Mouse (Mus musculus) lung, postnatal 10 days (tissue): ENCODE data around the gene Lipt1.
A peak's percentile ranks its signal among the peaks of the same experiment; 100 is the strongest.

ENCODE experiments used
- DNase-seq: peaks from one replicate; pipeline ENCODE4 v3.0.0; 2021

The Lipt1 gene

DNA sequence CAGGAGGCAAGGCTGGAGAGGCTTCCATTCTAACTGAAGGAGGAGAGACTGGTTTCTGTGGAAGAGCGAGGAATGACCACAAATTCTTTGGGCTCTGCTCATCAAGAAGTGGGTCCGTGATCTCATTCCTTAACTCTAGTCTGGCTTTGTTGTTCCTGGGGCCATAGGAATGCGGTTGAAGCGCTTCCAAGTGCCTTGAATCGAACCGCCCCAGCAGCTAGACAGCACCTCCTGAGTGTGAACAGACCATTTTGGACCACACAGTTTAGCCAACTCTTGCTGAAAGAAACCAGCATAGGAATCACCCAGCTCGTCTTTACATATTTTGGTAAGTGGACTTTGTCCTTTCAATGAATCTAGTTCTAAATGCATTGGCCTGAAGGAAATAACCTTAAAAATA, at the start of gene Lipt1:
Lipt1 (plus strand) TSS at position 35 of the 400 bp plus-strand sequence.
- peak; percentile 54 for DNase-seq

DNA sequence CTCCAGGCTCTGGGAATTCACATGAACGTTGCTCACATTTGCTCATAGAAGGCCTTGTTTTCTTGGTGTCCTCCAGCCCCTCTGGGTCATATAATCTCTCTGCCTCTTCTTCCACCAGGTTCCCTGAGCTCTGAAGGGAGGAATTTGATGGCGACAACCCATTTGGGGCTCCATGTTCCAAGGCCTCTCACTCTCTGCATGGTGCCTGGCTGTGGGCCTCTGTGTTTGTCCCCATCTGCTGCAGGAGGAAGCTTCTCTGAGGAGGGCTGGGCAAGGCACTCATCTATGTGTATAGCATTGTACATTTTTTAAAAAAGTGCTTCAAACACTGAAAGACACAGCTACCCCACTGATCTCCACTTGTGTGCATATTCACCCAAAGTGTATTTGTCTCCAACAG, 39.9 kb upstream of the Lipt1 start:
- DNase-seq = no peak

DNA sequence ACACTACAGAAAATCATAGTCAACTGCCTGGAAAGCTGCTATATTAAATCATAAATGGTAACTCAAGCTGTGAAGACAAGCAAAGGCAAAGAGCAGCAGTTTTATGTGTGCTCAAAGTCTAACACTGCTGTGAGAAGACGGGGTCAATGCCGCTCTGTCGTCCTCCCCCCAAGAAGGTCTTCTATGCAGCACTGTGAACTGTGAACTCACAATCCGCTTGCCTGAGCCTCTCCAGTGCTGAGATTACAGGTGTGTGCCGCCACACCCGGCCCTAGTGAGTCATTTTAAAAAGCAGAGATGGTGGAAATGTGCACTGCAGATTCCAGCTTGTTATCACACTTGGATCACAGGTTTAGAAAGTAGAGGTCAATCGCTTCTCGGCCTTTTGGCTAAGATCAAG, 24.7 kb upstream of the Lipt1 start:
- no peak for DNase-seq

DNA sequence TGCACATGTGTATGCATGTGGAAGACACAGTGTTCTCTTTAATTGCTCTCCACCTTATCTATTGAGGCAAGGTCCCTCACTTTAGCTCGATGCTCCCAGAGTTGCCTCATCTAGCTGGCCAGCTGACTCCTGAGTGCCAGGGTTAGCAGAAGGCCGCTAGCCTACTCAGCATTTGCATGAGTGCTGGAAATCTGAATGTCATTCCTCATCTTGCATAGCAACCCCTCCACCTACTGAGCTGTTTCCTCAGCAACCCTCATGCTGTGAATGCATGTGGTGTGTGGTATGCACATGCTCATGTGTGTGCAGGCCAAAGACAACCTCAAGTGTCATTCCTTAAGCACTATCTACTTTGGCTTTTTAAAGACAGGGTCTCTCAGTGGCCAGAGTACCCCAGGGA, 20.8 kb upstream of the Lipt1 start:
- DNase-seq = no peak

DNA sequence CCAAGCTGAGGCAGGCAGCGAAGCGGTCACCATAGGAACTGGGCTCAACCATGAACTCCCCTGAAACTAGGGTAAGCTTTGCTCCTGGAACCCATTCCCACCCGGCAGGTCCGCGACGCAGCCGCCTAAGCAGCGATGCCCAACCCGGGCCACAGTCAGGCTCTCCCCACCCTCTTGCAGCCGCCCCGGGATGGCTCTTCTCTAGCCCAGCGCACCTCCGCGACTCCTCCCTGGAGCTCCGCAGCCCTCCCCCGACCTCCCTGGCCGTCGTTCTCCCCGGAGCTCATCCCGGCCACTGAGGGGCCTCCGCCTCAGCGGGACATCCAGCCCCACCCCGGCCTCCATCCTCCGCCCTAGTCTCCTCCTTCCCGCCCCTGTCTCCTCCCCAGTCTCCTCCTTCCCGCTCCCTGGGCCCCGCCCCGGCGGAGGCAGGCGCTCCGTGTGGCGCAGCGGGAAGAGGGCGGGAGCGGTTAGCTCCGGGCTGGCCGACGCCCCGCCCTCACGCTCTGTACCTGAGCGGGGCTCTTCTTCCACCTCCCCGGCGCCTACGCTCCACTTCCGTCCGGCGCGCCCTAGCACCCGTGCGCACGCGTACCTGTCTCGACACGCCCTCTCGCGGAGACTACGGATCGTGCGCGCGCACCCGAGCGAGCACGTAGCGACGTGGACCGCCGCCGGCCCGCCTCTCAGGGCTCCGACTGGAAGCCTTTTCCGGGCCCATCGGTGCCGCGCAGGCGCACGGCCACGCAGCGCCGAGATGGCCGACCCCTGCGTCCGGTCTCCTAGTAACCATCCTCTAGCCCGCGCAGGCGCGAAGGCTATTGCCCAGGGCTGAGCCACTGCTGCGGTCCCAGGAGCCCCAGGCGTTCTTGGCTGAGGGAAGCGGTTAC, 6.8 kb upstream of the Lipt1 start:
- DNase-seq = peak; percentile 99

DNA sequence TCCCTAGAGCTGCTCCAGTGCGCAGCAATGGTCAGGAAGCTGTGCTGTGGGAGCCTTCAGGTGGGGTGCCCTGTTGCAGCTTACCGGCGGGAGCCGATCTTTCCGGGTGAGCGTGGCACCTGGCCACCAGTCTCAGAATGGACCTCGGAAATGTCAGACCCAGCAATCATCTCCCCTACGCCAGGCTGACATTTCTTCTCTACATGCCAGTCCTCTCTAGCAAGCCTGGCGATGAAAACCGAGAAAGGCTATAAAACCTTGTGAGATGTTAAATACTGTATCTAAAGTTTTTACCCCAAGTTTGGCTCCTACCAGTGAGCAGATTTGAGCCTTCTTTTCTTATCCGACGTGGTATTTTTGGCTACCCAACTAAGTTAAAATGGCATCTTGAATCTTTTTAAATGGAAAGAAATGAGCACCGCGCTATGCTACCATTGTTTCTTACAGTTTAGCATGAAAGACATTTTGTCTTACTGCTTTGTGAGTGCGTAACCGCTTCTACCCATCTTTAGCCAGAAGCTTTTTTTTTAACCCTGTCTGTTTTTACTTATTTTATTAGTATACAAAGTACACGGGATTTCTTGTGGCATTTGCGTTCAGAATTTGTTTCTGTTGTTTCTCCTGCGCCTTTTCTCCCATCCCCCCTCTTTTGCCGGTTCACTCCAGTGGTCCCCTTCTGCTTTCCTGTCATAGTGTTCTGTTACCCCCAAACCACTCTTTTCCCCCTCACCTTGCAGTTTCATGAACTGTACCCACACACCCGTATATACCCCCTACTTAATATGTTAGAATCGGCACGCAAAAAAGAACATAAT, 5.9 kb upstream of the Lipt1 start:
- DNase-seq = no peak

DNA sequence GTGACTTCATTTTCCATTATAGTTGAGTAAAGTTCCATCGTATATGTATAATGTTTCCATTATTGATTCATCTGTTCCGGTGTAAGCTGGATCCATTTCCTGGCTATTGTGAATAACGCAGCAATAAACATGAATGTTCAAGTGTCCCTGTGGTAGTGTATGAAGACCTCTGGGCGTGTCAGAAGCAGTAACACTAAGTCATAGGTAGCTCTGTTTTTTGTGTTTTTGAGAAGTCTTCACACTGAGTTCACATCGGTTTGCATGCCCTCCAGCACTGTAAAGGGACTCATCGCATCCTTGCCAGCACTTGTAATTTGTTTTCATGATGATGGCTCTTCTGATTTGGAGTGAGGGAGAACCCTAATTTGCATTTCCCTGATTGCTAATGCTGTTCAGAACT, 5.3 kb upstream of the Lipt1 start, which contains the start of gene Tsga10:
Tsga10 (minus strand) TSS at position 144 of the 400 bp plus-strand sequence.
- DNase-seq = no peak

DNA sequence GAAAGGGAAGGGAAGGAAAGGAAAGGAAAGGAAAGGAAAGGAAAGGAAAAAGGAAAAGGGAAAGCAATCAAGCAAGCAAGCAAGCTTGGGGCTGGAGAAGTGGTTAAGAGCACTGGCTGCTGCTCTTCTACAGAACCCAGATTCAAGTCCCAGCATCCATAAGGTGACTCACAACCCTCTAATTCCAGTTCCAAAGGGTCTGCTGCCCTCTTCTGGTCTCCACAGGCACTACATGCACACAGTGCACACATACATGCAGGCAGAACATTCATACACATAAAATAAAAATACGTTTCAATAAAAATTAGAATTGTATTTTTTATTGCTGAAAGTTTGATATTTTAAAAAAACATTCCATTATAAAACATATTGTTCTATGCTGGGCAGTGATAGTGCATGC, 4.5 kb upstream of the Lipt1 start:
- DNase-seq = peak; percentile 59

DNA sequence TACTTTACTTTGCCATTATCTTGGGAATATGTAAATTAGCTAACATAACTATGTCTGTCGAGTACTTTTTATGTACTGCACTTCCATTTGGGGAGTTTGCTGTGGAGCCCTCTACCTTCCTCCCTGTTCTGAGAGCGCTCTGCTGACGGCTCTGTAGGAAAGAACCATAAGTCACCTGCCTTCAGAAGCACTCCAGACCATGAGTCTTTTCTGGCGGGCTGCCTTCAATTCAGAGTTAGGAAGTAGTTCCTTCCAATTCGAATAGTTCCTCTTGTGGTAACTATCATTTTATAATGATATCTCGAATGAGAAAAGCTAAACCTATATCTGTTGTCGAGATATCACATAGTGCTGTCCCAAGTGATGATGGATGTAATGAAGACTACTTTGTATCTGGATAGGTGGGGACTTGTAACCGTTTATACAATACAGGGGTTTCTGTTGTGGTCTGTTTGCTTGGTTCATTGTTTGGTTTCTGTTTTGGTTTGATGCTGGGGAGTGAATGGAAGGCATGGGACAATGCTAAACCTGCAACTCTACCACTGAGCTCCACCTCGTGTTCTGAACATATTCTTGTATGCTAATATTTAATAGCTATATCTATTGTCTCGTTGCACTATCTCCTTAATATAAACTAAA, 3.7 kb upstream of the Lipt1 start:
- DNase-seq = no peak

DNA sequence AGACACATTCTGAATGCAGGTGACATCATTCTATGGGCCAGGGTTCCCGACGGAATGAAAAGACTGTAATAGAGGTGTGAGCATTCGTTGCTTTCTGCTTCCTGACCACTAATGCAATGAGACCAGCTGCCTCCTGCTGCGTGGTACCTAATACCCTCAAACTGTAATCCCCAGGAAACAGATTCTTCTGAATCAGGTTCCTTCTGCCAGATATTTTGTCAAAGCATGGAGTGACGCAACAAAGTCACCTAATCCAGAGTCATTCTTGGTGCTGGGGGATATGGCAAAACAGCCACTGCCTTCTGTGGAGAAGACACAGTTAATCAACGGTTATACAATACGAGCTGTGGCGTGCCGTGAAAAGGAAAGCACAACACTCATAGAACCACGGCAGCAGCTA, 2.9 kb upstream of the Lipt1 start:
- DNase-seq = no peak

DNA sequence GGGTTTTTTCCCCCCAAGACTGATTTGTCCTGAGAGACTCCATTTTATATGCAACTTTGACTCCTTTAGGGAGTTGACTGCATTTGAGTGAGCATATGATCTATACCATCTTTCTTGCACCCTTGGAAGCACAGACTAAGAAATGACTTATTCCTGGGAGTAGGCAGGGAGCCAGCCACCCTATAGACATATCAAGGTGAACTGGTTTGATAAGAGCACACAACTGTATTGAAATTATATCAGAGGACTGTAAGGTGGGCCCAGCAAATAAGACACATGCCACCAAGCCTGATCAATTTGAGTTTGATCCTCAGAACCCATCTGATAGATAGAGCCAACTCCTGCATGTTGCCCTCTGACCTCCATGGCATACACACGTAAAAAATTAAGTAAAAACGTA, 2.2 kb upstream of the Lipt1 start:
- no peak for DNase-seq

DNA sequence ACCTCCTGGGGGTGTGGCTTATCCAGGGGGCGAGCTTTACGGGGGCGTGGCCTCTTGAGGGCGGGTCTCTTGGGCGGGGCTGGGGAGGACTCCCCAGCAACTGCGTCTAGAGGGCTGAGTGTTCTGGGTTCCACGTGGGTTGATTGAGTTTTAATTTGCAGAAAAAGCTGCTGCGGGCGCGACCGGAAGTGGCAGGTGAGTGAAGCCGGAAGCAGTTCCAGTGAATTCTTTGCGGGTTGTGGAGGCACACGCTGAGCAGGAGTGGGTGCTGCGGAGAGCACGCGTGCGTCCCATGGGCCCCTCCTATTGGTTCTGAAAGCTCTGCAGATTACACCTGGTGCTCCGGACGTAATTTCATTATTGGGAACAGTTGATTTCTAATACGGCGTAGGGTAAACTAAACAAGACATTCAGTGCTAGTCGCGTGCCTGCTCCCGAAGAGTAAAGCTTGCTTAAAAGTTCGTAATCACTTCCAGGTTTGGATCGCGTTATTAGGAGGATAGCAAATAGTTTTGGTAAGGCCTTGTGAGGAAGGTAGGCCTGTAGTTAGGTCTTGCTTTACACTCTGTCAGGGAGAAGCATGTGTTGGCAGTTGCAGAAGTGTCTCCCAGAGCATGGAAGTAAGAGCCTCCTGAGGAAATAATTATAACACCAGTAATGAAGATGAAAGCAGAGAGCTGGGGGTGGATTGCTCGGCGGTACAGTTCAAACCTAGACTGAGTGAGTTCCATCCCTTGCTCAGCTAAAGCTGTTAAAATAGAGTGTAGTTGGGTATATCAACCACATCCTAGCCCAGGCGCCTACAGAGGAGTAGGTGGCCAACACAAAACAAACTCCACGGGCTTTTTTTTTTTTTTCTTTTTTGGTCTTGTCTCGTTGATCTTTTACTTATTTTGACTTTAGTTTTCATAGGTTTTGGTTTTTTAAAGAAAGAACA, 861 bp downstream of the Lipt1 start:
- peak; percentile 82 for DNase-seq

DNA sequence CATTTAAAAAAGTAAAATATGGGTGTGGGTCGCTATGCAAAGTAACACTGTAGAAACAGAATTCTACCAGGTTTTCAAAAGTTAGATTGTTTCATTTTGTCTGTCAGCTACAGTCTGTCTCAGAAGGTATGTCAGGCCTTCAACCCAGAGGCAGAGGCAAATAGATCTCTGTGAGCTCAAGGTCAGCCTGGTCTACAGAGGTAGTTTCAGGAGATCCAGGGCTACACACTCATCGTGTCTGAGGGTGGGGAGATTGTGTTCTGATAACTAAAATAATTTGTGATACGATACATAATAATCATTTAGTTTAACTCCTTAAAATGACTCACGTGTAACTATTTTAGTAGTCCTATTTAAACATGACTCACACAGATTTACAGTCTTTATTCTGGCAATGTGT, 1.6 kb downstream of the Lipt1 start:
- no peak for DNase-seq

DNA sequence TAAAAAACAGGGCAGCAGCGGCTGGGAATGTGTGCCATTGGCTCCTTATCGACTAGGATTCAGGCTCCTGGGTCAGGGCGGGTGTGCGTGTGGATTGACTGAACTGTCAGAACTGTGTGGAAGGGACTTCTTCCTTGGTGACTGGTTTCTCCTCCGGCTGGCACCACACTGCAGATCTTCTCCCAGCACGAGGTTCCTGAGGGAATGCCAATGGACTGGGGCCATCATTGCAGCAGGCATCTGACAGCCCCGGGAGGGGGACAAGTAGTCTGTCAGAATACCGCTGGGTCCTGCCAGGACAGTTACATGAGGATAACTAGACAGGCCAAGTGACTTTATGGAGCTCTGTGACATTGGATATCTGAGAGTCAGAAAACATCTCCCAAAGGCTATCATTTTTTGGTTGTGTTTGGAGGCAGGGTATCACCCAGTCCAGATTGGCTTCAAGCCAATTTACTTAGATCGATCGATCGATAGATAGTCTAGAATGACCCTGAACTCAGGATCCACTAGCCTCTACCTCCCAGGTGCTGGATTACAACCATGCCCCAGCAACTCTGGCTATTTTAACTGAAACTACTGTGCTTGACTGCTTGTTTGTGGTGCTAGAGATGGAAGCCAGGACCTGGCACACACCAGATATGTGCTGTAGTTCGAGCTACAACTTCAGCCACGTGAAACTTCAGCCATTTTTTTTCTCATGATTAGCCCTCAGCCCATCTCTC, 6.4 kb downstream of the Lipt1 start:
- no peak for DNase-seq

DNA sequence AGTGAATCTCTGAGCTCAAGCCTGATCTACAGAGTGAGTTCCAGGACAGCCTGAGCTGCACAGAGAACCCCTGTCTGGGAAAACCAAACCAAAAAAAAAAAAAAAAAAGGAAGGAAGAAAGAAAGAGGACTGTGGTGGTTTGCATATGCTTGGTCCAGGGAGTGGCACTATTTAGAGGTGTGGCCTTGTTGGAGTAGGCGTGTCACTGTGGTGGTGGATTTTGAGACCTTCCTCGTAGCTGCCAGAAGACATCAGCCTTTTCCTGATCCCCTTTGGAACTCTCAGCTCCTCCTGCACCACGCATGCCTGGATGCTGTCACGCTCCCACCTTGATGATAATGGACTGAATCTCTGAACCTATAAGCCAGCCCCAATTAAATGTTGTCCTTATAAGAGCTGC, 11.9 kb downstream of the Lipt1 start:
- DNase-seq = no peak

DNA sequence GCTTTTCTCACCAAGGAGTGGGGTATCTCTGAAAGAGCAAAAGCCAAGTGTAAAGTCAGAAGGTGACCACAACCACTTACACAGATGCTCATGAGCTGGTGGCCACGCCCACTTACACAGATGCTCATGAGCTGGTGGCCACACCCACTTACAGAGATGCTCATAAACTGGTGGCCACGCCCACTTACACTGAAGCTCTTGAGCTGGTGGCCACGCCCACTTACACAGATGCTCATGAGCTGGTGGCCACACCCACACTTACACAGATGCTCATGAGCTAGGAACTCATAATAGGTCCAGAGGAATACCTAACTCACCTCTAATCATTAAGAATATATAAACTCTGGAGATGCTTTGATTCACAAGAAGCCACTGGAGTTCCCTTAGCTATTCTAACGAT, 12.9 kb downstream of the Lipt1 start:
- no peak for DNase-seq

DNA sequence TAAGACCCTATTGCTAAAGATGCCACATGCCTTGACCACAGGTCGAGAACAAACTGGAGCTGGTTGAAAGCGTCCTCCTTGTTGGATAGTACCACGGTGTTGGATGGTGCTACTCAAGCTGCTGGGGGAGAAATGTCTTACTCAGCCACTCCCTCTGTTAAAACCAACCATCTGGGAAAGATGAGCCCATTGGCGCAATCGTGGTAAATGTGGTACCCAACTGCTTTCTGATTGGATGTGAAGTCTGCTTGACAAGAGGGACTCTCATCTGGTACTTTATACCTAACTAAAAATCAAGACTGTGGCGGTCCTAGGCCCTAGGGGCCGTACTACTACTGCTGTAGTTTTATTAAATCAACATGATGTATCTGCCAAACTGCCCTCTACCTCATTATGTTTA, 17.7 kb downstream of the Lipt1 start:
- no peak for DNase-seq

DNA sequence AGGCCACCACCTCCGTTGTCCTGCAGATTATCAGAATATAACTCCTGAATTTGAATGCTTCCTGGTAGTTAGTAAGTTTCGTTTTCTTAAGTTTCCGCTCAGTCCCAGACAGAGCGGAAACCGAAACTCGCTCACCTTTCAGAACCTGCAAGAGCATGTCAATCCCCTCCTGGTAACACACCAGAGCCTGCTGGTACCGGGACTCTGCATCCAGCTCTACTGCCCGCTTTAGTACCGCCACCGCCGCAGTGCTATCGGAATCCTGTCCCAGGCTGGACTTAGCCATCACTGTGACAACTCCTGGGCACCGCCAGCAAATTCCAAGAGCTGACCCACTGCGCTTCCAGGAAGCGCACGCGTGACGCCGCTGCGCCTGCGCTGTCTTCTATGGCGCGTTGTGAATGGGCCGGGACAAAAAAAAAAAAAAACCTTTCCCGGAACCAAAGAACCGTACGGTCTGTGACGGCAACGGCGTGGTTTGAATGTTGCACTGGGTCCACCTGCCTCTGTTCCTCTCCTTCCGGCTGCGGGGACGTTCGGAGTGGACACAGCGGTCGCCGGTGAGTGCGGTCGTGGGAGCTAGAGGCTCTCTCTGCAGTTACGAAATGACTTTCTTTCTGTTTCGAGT, 18.6 kb downstream of the Lipt1 start, which contains the start of the genes Mitd1 and Mrpl30:
Mitd1 (minus strand) TSS at position 387 of the 628 bp plus-strand sequence.
Mrpl30 (plus strand) TSS at position 453 of the 628 bp plus-strand sequence.
- peak; percentile 94 for DNase-seq

DNA sequence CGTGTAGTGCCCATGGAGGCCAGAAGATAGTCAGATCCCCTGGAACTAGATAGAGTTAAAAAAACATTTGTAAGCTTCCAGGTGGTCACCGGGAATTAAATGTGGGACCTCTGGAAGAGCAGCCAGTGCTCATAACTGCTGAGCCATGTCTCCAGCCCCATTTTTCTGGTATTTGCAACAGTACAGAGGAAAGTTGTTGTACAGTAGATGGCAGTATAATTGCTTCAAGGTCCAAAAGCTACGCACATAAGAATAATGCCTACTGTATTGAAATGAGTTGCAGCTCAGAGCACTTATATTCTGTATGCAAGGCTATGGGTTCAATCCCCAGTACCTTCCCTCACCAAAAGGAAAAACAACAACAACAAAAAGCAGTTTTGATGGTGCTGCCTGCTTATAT, 19.9 kb downstream of the Lipt1 start:
- DNase-seq = no peak

DNA sequence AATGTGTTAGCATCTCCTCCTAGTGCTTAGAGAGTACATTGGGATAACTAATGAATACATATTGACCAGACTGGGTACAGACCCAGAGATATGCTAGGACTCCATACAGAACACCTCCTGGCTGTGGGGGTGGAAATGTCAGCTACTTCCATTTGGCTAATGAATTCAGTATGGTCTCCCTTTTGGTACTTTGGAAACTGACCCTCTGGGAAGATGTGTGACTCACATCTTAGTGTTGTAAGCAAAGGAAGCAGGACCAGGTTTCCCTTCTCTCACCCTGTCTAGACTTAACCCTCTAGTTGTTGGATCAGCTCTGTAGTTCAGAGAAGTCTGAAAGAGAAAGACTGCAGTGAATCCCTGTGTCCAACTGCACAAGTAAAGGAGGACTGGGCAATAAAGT, 23.1 kb downstream of the Lipt1 start:
- no peak for DNase-seq

DNA sequence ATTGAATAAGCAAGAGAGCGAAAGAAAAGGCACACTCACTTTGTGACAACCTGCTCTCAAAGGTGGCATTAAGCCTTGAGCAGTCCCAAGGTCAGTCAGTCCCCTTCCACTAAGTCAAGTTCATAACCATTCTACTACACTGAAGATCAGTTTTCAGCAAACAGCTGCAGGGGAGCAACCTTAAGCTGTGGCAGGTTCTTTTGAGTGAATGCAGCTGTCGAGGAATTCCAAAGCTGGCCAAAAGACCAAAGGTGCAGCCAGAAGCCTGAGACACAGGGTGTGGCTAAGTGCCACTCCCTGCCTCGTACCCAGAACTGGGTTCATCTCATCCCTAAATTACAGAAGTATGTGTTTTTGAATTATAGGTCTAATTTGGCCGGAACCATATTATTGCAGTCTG, 28.3 kb downstream of the Lipt1 start:
- no peak for DNase-seq
